8 mouse cellular contexts compared by ENCODE assay signal in genomic region chrX:143393791-143394369, GRCm38 (mm10). TPM values are rescaled to one million over a fixed set of nuclear protein-coding genes. Genes with fewer than 3 reads are reported as not detected.
DNase-seq lines count a peak whose midpoint lies in the region; ATAC-seq lines count a peak whose summit lies in the region.

Chrdl1 (minus strand) TSS chrX:143394262.

- DNase-seq in right cerebral cortex, postnatal 14 days = peak; percentile 8
- DNase-seq in right cerebral cortex, adult 2 months (ENCODE audit: low spot score in 2 of 2) = no peak
- DNase-seq in embryonic facial prominence, embryonic 14.5 days (ENCODE audit: low spot score) = peak; percentile 13
- DNase-seq in heart, postnatal 4 days = peak; percentile 10
- no peak for DNase-seq in left cerebral cortex, postnatal 25 days (ENCODE audit: low spot score in 2 of 2)
- DNase-seq in mesoderm, embryonic 11.5 days (ENCODE audit: low read depth, low spot score) = peak; percentile 30
- peak; percentile 4 for DNase-seq in urinary bladder, postnatal 25 days (ENCODE audit: low spot score)
- no peak for DNase-seq in frontal cortex, postnatal 25 days (ENCODE audit: low spot score in 2 of 2)

- no peak within 1 kb of the TSS for H3K27ac ChIP-seq in embryonic facial prominence, embryonic 14.5 days (replicated peaks; ENCODE audit: low read depth, low read length)

- WGBS in embryonic facial prominence, embryonic 14.5 days = 46% methylated on average over 4 of the region's 37 CpGs

- intact Hi-C loops in left cerebral cortex, postnatal 25 days (cut with DNase I) = no loop called here

- peaks cover 51% of the 10 kb centered on the region for H3K27me3 ChIP-seq in embryonic facial prominence, embryonic 14.5 days (replicated peaks; ENCODE audit: control insufficient read depth, insufficient read depth, low read length)

- peak within 1 kb of the TSS; percentile 53 for H3K4me2 ChIP-seq in embryonic facial prominence, embryonic 14.5 days (ENCODE audit: low read depth, low read length)

- peak within 1 kb of the TSS; percentile 47; the same call in 1 of the 2 replicates for H3K9ac ChIP-seq in embryonic facial prominence, embryonic 14.5 days (ENCODE audit: low read depth, low read length)

- no peaks in the 10 kb centered on the region for H3K36me3 ChIP-seq in embryonic facial prominence, embryonic 14.5 days (ENCODE audit: control insufficient read depth, insufficient read depth, low read length)

- H3K4me3 ChIP-seq in embryonic facial prominence, embryonic 14.5 days (ENCODE audit: low read depth, low read length) = peak within 1 kb of the TSS; percentile 42

- H3K9me3 ChIP-seq in embryonic facial prominence, embryonic 14.5 days (ENCODE audit: control insufficient read depth, low read length) = no peaks in the 10 kb centered on the region

- H3K4me1 ChIP-seq in embryonic facial prominence, embryonic 14.5 days (ENCODE audit: control insufficient read depth, insufficient read depth, low read length) = no peaks in the 10 kb centered on the region

- ATAC-seq in embryonic facial prominence, embryonic 14.5 days (ENCODE audit: low read depth) = peak; percentile 63

RNA-seq across cellular contexts. Expression of gene Chrdl1, which starts in this region (rescaled TPM):
- 26.0 and 29.7 TPM in 2 replicates for polyA plus RNA-seq in embryonic facial prominence, embryonic 14.5 days (2014; fragmentation: Nextera tagmentation; extraction: Ambion mirVana)
- 1 to 10 TPM; 1.1 to 2.0 TPM for total RNA-seq in heart, postnatal 4 days (2021)
- 10 to 100 TPM; 16.2 to 18.9 TPM for total RNA-seq in left cerebral cortex, postnatal 25 days (2021)

Comparison
In these comparisons a context has a peak if more than half of its experiments do, and no peak if none do; other contexts are left out.
1. RNA of gene Chrdl1 (total RNA-seq): 16.2 to 18.9 TPM in left cerebral cortex, postnatal 25 days; 1.1 to 2.0 TPM in heart, postnatal 4 days; every median in the first group is over 4 times any median in the second.
2. DNase-seq: peak in right cerebral cortex, postnatal 14 days (single experiment), embryonic facial prominence, embryonic 14.5 days (single experiment), heart, postnatal 4 days (single experiment), mesoderm, embryonic 11.5 days (single experiment) and urinary bladder, postnatal 25 days (single experiment); none in right cerebral cortex, adult 2 months (0 of 2), left cerebral cortex, postnatal 25 days (0 of 2) and frontal cortex, postnatal 25 days (0 of 2).